Mouse (Mus musculus): Measurements from ENCODE around the gene Trim31. TPM values are rescaled to one million over a fixed set of nuclear protein-coding genes. Genes with fewer than 3 reads are reported as not detected.
A peak's percentile ranks its signal among the peaks of the same experiment; 100 is the strongest.

The Trim31 gene
- polyA plus RNA-seq (2015; fragmentation: Nextera tagmentation; extraction: Ambion mirVana) = 0.09 TPM in 1 of 2 replicates, not detected in the other

DNA sequence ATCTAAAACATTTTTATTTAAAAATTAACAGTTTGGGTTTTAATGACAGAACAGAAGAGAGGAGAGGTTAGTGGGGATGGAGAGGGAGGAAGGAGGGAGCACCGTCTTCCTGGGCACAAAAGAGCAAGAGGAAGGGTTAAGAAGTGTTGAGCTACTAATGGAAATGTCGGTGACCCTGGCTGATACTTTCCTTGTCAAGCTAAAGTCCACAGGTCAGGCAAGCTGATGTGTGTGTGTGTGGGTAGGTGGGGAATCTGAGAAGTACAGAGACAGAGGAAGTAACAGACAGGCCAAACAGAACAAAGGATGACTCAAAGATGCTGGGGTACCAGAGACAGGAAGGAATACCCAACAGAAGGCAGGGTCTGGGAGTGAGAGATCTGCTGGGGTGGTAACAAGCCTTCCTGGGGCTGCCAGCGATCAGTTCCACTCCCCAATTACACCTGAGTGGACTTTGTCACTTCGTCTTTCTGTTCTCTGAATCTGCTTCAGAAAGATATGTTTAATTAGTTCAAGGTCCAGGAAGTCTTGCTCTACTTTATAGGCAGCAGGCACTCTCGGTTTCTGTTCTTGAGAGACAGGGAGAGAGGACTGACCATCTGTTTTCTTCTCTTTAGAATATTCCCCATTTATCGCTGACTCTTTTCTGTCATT is at the start of gene Trim31:
Trim31 (plus strand) TSS at position 567 of the 654 bp plus-strand sequence.
- no peak within 1 kb of the TSS for H3K9ac ChIP-seq
- no peaks in the 10 kb centered on the region for H3K4me1 ChIP-seq (replicated peaks)
- no peak for ATAC-seq (ENCODE audit: low read depth)
- H3K27ac ChIP-seq = no peak within 1 kb of the TSS
- H3K4me3 ChIP-seq (replicated peaks) = no peak within 1 kb of the TSS
- H3K36me3 ChIP-seq = no peaks in the 10 kb centered on the region
- no peaks in the 10 kb centered on the region for H3K9me3 ChIP-seq (replicated peaks)
- 47% methylated on average over 6 of the region's 6 CpGs for WGBS (ENCODE audit: insufficient replicate concordance)
- DNase-seq = no peak
- H3K27me3 ChIP-seq = peaks cover 38% of the 10 kb centered on the region
- no peak within 1 kb of the TSS for H3K4me2 ChIP-seq

DNA sequence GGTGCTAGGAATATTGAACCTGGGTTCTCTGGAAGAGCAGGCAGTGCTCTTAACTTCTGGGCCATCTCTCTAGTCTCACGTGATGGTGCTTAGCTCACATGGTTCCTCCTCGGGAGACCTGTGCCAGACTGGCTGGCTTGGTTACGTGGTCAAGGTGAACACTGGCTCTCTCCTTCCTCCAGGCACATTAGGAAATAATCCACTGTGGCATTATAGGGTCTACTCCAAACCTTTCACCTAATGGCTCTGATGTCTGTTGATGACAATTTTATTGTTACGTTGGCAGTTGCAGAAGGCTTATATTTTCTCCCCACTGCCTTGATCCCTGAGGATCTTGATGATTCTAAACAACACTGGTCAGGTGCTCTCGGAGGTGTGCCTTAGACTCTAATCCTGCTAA is 49.0 kb upstream of the Trim31 start:
- no peak overlapping the region for H3K9ac ChIP-seq
- 59% methylated on average over 5 of the region's 5 CpGs for WGBS (ENCODE audit: insufficient replicate concordance)
- peaks cover 9% of the 10 kb centered on the region for H3K36me3 ChIP-seq
- DNase-seq = no peak
- ATAC-seq (ENCODE audit: low read depth) = no peak
- H3K27me3 ChIP-seq = no peaks in the 10 kb centered on the region
- no peaks in the 10 kb centered on the region for H3K9me3 ChIP-seq (replicated peaks)
- H3K4me3 ChIP-seq (replicated peaks) = no peak overlapping the region
- H3K4me2 ChIP-seq = no peak overlapping the region
- peaks cover 37% of the 10 kb centered on the region for H3K4me1 ChIP-seq (replicated peaks)
- no peak overlapping the region for H3K27ac ChIP-seq

DNA sequence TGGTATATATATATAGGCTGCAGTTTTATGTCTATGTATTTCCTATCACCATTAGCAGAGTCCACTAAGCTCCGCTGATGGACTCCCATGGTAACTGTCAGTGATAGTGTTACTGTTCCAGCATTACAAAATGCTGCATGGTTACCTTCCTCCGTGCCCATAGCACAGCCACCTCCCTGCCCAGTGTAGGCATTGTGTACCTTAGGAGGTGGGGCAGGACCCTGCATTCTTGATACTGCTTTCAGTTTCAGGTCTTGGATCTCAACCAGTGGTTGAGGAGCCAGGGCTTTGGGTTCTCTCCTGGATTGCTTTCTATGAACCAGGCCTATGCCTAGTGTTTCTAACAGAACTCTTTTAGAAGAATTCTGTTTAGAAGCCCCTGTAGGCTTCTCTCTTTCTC is 47.9 kb upstream of the Trim31 start:
- H3K9ac ChIP-seq = no peak overlapping the region
- H3K27me3 ChIP-seq = no peaks in the 10 kb centered on the region
- H3K9me3 ChIP-seq (replicated peaks) = no peaks in the 10 kb centered on the region
- H3K36me3 ChIP-seq = peaks cover 14% of the 10 kb centered on the region
- ATAC-seq (ENCODE audit: low read depth) = no peak
- peaks cover 26% of the 10 kb centered on the region for H3K4me1 ChIP-seq (replicated peaks)
- no peak overlapping the region for H3K27ac ChIP-seq
- 85% methylated on average over 2 of the region's 2 CpGs for WGBS (ENCODE audit: insufficient replicate concordance)
- H3K4me2 ChIP-seq = no peak overlapping the region
- no peak for DNase-seq
- H3K4me3 ChIP-seq (replicated peaks) = no peak overlapping the region

DNA sequence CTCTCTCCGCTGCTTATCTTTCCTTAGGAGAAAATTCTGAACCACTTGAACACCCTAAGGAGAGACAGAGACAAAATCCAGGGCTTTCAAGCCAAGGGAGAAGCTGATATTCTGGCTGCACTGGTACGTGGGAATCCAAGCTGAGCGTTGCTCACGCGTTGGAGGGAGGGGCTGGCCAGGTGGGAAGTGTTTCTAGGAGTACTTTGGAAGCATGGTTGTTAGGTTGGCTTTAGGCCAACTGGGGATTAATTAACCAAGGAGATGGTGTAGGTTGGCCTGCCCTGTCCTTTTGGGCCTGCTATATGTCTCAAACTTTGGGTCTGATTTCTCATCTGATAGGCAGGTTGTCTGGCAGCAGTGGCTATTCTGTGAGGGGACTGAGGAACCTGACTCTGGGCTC is 46.7 kb upstream of the Trim31 start:
- 82% methylated on average over 5 of the region's 5 CpGs for WGBS (ENCODE audit: insufficient replicate concordance)
- Histone ChIP-seq H3K9ac (no peak overlapping the region), H3K36me3 (peaks cover 21% of the 10 kb centered on the region), H3K9me3 (replicated peaks) (no peaks in the 10 kb centered on the region), H3K4me2 (no peak overlapping the region), H3K27me3 (no peaks in the 10 kb centered on the region), H3K4me1 (replicated peaks) (peaks cover 14% of the 10 kb centered on the region), H3K4me3 (replicated peaks) (no peak overlapping the region), H3K27ac (no peak overlapping the region)
- ATAC-seq (ENCODE audit: low read depth) = no peak
- DNase-seq = no peak

DNA sequence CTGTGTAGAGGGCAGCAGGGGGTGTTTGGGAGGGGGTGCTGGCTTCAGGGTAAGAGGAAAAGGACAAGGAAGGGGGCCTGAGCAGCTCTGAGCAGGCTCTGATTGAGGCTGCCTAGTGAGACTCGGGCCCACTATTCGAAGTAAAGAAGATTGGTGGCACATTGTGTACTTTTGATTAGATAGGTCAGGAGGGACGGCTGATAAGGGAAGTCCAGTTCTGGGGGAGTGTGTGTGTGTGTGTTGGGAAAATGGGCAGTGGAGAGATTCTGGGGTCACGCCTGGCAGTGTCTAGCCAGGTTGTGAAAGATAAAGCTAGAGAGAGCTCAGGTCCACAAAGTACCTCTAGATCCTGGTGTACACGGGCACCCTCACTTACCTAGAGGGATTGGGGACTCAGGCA is 46.3 kb upstream of the Trim31 start:
- Histone ChIP-seq H3K27me3 (no peaks in the 10 kb centered on the region), H3K4me2 (no peak overlapping the region), H3K9me3 (replicated peaks) (no peaks in the 10 kb centered on the region), H3K27ac (no peak overlapping the region), H3K4me1 (replicated peaks) (peaks cover 9% of the 10 kb centered on the region; the same call in 1 of the 2 replicates), H3K36me3 (peaks cover 25% of the 10 kb centered on the region), H3K4me3 (replicated peaks) (no peak overlapping the region), H3K9ac (no peak overlapping the region)
- ATAC-seq (ENCODE audit: low read depth) = no peak
- 27% methylated on average over 5 of the region's 5 CpGs for WGBS (ENCODE audit: insufficient replicate concordance)
- no peak for DNase-seq

DNA sequence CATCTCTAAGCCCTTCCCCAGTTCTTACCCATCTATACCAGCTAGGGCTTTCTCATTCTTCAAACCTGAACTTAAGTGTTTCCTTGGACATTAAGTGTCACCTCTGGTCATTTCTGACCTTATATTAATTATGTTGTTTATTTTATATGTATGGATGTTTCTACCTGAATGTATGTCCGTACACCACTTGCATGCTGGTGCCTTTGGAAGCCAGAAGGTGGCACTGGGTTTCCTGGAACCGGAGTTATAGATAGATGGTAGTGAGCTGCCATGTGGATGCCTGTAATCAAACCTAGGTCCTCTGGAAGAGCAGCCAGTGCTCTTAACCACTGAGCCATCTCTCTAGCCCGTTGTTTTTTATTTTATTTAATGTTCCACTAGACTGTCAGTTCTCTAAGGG is 42.4 kb upstream of the Trim31 start:
- Histone ChIP-seq H3K36me3 (peaks cover 42% of the 10 kb centered on the region), H3K9me3 (replicated peaks) (no peaks in the 10 kb centered on the region), H3K27ac (no peak overlapping the region), H3K4me2 (no peak overlapping the region), H3K9ac (no peak overlapping the region), H3K4me3 (replicated peaks) (no peak overlapping the region), H3K4me1 (replicated peaks) (peaks cover 7% of the 10 kb centered on the region; the same call in 1 of the 2 replicates), H3K27me3 (peaks cover under 1% of the 10 kb centered on the region; the same call in 1 of the 2 replicates)
- WGBS (ENCODE audit: insufficient replicate concordance) = 74% methylated on average over 3 of the region's 3 CpGs
- no peak for DNase-seq
- ATAC-seq (ENCODE audit: low read depth) = peak; percentile 48

DNA sequence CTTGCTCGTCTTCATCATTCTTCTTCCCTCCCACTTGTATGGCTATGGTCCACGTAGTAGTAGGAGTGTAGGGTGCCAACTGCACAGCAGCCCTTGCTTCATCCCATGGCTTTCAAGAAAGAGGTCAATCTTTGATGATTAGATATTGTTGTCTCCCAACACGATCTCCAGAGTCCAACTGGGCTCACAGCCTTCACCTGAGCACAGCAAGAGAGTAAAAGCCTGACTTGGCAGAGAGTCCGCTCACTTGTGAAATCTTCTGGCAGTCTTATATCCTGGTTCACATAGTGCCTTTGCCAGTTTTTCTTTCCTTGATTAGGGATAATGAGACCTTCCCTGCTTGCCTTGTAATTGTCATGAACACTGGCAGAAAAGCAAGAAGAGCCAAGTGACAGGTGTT is 41.7 kb upstream of the Trim31 start:
- Histone ChIP-seq H3K9ac (no peak overlapping the region), H3K9me3 (replicated peaks) (no peaks in the 10 kb centered on the region), H3K4me1 (replicated peaks) (peaks cover 5% of the 10 kb centered on the region; the same call in 1 of the 2 replicates), H3K27ac (no peak overlapping the region), H3K4me3 (replicated peaks) (no peak overlapping the region), H3K4me2 (no peak overlapping the region), H3K27me3 (peaks cover 8% of the 10 kb centered on the region), H3K36me3 (peaks cover 42% of the 10 kb centered on the region)
- DNase-seq (no peak), ATAC-seq (ENCODE audit: low read depth) (no peak)
- 81% methylated on average over 4 of the region's 4 CpGs for WGBS (ENCODE audit: insufficient replicate concordance)

DNA sequence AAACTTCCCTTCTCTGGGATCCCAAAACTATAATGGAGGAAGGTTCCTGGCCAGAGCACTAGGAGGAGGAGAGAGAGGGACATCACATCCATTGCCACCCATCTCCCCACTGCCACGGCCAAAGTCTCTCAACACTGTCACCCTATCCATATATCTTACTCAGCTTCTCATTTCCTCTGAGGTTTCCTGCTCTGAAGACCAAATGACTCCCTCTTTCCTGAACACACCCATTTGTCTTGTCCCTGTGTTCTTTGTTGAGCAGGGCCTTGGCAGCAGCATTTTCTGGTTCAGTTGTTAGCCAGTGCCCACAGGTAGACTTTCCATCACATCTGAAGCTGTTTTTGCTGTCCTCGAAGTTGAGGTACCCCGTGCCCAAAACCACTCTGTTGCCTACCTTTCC is 39.7 kb upstream of the Trim31 start:
- 40% methylated on average over 3 of the region's 3 CpGs for WGBS (ENCODE audit: insufficient replicate concordance)
- Histone ChIP-seq H3K27ac (no peak overlapping the region), H3K4me2 (no peak overlapping the region), H3K9me3 (replicated peaks) (no peaks in the 10 kb centered on the region), H3K9ac (no peak overlapping the region), H3K36me3 (peaks cover 33% of the 10 kb centered on the region), H3K4me1 (replicated peaks) (no peaks in the 10 kb centered on the region), H3K27me3 (peaks cover 26% of the 10 kb centered on the region), H3K4me3 (replicated peaks) (no peak overlapping the region)
- no peak for ATAC-seq (ENCODE audit: low read depth)
- no peak for DNase-seq

DNA sequence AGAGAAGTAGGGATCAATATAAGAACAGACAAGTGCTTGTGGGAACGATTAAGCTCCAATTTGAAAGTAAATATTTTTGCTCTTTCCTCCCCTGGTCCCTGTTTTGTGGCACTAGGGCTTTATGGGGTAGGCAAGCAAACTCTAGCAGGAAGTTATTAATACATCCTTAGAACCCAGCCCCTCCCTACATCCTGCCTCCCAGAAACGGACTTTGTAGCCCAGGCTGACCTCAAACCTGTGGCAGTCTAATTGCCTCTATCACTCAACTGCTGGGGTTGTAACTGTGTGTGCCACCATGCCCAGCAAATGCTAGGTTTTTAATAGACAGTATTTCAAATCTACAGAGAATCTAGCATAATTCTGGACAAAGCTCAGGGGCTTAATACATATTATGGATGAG is 36.2 kb upstream of the Trim31 start:
- 31% methylated on average over 2 of the region's 2 CpGs for WGBS (ENCODE audit: insufficient replicate concordance)
- no peaks in the 10 kb centered on the region for H3K9me3 ChIP-seq (replicated peaks)
- H3K36me3 ChIP-seq = peaks cover 16% of the 10 kb centered on the region
- no peak overlapping the region for H3K27ac ChIP-seq
- DNase-seq = no peak
- peaks cover 61% of the 10 kb centered on the region for H3K27me3 ChIP-seq
- no peak overlapping the region for H3K4me3 ChIP-seq (replicated peaks)
- peaks cover 17% of the 10 kb centered on the region for H3K4me1 ChIP-seq (replicated peaks)
- no peak for ATAC-seq (ENCODE audit: low read depth)
- H3K4me2 ChIP-seq = no peak overlapping the region
- no peak overlapping the region for H3K9ac ChIP-seq

DNA sequence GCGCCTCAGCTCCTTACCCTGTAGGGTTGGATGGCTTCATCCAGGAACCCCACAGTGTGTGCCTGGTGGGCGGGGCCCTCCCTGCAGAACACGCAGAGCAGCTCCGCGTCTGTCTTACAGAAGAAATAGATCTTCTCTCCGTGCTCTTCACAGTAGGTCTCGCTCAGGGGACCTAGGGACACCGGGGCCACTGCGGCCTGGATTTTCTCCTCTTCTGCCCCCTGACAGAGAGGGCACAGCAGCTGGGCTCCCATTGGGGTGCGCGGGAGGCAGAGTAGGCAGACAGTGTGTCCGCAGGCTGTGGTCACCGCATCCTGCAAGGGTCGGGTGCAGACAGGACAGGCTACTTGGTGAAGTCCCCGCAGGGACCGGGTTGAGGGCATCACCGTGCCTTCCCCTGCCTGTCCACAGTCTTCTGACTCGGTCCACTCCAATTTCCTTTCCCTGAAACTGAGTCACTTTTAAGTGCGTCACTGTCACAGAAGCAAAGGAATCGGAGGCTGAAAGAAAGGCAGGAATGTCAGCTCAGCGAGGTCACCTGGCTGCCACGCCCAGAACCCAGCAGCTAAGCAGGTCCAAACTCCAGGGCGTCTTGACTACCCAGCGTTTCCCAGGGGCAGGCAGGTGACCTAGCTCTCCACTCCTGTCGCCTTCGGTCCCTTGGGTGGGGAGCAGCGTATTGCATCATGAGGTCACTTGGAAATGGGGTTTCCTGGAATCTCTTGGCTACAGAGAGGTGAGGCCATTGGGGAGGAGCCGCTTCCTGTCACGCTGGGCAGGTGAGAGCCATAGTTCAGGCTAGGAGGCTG is 31.0 kb upstream of the Trim31 start, which contains the start of gene Trim15:
Trim15 (minus strand) TSS at position 492 of the 809 bp plus-strand sequence.
- H3K36me3 ChIP-seq = peaks cover 9% of the 10 kb centered on the region
- peaks cover 58% of the 10 kb centered on the region for H3K27me3 ChIP-seq
- H3K4me2 ChIP-seq = peak within 1 kb of the TSS; percentile 78
- WGBS (ENCODE audit: insufficient replicate concordance) = 14% methylated on average over 29 of the region's 29 CpGs
- peak within 1 kb of the TSS; percentile 69 for H3K9ac ChIP-seq
- peaks cover 53% of the 10 kb centered on the region for H3K4me1 ChIP-seq (replicated peaks)
- DNase-seq (peak; percentile 33), ATAC-seq (ENCODE audit: low read depth) (no peak)
- peak within 1 kb of the TSS; percentile 56 for H3K4me3 ChIP-seq (replicated peaks)
- H3K9me3 ChIP-seq (replicated peaks) = no peaks in the 10 kb centered on the region
- H3K27ac ChIP-seq = peak within 1 kb of the TSS; percentile 80

DNA sequence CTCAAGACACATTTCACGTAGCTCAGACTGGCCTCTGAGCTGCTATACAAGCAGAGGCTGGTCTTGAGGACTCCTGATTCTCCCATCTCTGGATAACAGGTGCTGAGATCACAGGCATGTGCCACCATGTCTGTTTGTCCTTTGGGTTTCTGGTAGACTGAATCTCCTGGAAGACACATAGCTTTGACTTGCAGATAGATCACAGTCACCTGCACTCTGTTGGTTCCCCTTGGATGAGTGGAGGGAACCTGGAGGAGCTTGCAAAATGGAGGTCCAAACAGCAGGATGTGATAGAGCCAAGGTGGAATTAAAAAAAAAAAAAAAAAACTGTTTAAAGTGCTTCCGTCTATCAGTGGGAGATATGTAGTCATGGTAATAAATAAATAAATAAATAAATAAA is 29.1 kb upstream of the Trim31 start:
- WGBS (ENCODE audit: insufficient replicate concordance) = 41% methylated on average over 2 of the region's 2 CpGs

More for the DNA sequence above, 29.1 kb upstream of the Trim31 start:
- ATAC-seq (ENCODE audit: low read depth) (no peak), DNase-seq (peak; percentile 41)
- peak overlapping the region; percentile 67 for H3K9ac ChIP-seq
- peak overlapping the region; percentile 100 for H3K27ac ChIP-seq
- H3K4me1 ChIP-seq (replicated peaks) = peaks cover 69% of the 10 kb centered on the region
- H3K27me3 ChIP-seq = peaks cover 44% of the 10 kb centered on the region
- H3K4me2 ChIP-seq = peak overlapping the region; percentile 56
- H3K36me3 ChIP-seq = peaks cover 26% of the 10 kb centered on the region
- peak overlapping the region; percentile 21 for H3K4me3 ChIP-seq (replicated peaks)
- no peaks in the 10 kb centered on the region for H3K9me3 ChIP-seq (replicated peaks)
